Mouse (Mus musculus) intestine, postnatal 0 days (tissue): ENCODE data around the gene A230072I06Rik. TPM values are rescaled to one million over a fixed set of nuclear protein-coding genes. Genes with fewer than 3 reads are reported as not detected.

Experiments used
- ATAC-seq: fragments of 200-750 bp; cut with Nextera tagmentation; 2 replicates; pipeline ENCODE4 v1.8.0; 2017; ENCODE audit warnings: mild to moderate bottlenecking, moderate TSS enrichment, moderate library complexity
- H3K27ac ChIP-seq: fragments of 300-500 bp; sonication (generic); 2 replicates; pipeline ENCODE4 v1.5.1; 2014; ENCODE audit warnings: mild to moderate bottlenecking, low read depth, low read length, moderate library complexity
- H3K27me3 ChIP-seq: fragments of 300-500 bp; sonication (generic); replicated peaks from 2 replicates; pipeline ENCODE4 v1.6.1; 2014; ENCODE audit warnings: low read length, mixed read lengths; ENCODE audit not compliant: control insufficient read depth, insufficient read depth
- H3K36me3 ChIP-seq: fragments of 300-500 bp; sonication (generic); 2 replicates; pipeline ENCODE4 v1.6.1; 2014; ENCODE audit warnings: mild to moderate bottlenecking, moderate library complexity; ENCODE audit not compliant: control insufficient read depth, insufficient read depth
- H3K4me1 ChIP-seq: fragments of 300-500 bp; sonication (generic); replicated peaks from 2 replicates; pipeline ENCODE4 v1.6.1; 2014; ENCODE audit warnings: antibody characterized with exemption, low read length, mixed read lengths; ENCODE audit not compliant: control insufficient read depth, insufficient read depth
- H3K4me2 ChIP-seq: fragments of 300-500 bp; sonication (generic); replicated peaks from 2 replicates; pipeline ENCODE4 v1.6.1; 2014; ENCODE audit warnings: low read depth, mild to moderate bottlenecking, moderate library complexity
- H3K4me3 ChIP-seq: fragments of 300-500 bp; sonication (generic); 2 replicates; pipeline ENCODE4 v1.5.1; 2014; ENCODE audit warnings: low read depth, low read length
- H3K9ac ChIP-seq: fragments of 300-500 bp; sonication (generic); 2 replicates; pipeline ENCODE4 v1.6.1; 2014; ENCODE audit warnings: mild to moderate bottlenecking, low read depth, low read length
- H3K9me3 ChIP-seq: fragments of 300-500 bp; sonication (generic); 2 replicates; pipeline ENCODE4 v1.6.1; 2016; ENCODE audit warnings: mixed run types; ENCODE audit not compliant: control insufficient read depth
- CTCF ChIP-seq: sonication (generic); IDR thresholded peaks from 2 replicates; pipeline ENCODE4 v1.5.1; 2016; ENCODE audit warnings: low read depth, mild to moderate bottlenecking, control low read depth, antibody characterized with exemption, moderate library complexity
- WGBS: fragments of 180-500 bp; shearing (Covaris S2); extraction: QIAGEN DNeasy Blood & Tissue Kit; methylation state at CpG from one replicate; pipeline ENCODE4 v1.1.7; 2014; 5-methylcytosine and 5-hydroxymethylcytosine counted together
- polyA plus RNA-seq: library from polyadenylated mRNA; unstranded; fragments of >200 nt; fragmentation: Nextera tagmentation; extraction: Ambion mirVana; gene quantifications from 2 replicates; pipeline ENCODE4 v1.2.1, GENCODE M21; 2015

The A230072I06Rik gene
- polyA plus RNA-seq, 1 experiment from 2014 or later, result not detected

DNA sequence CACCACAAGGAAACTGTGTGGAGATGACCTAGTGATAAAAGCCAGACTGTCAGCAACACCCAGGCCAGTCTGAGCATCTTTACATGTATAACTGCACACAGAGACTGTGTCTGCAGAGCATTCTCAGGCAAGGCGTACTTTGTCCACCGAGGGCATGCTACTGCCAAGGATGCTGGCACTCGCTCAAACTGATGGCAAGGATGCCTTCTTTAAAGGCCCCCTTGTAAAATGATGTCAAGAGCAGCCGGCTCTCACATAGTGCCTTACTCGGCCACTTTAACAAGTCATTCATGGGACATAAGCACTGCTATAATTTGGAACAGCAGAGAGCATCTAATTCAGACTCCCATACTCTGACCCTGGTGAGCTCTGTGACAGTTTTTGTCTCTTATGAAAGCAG, 36.6 kb downstream of the A230072I06Rik start:
- 64% methylated on average over 5 of the region's 5 CpGs for WGBS
- Histone ChIP-seq H3K4me3 (no peak overlapping the region), H3K36me3 (no peaks in the 10 kb centered on the region), H3K4me1 (no peaks in the 10 kb centered on the region), H3K9ac (no peak overlapping the region), H3K4me2 (no peak overlapping the region), H3K27me3 (0 out of 2 replicates have a peak, but pooled peaks cover 13% of the 10 kb centered on the region), H3K27ac (no peak overlapping the region), H3K9me3 (no peaks in the 10 kb centered on the region)
- no peak for TF ChIP-seq CTCF
- no peak for ATAC-seq

- Histone ChIP-seq H3K27me3 (peaks cover 8% of the 10 kb centered on the region; the same call in 1 of the 2 replicates), H3K9me3 (no peaks in the 10 kb centered on the region), H3K9ac (no peak overlapping the region), H3K4me3 (no peak overlapping the region), H3K4me2 (no peak overlapping the region), H3K27ac (no peak overlapping the region), H3K36me3 (no peaks in the 10 kb centered on the region), H3K4me1 (no peaks in the 10 kb centered on the region)
- no peak for ATAC-seq
- TF ChIP-seq CTCF, result no peak
- WGBS, result 65% methylated on average over 11 of the region's 11 CpGs
Observed at GRCm38 (mm10) chr8:12319755-12320455, 41.3 kb downstream of the A230072I06Rik start.

DNA sequence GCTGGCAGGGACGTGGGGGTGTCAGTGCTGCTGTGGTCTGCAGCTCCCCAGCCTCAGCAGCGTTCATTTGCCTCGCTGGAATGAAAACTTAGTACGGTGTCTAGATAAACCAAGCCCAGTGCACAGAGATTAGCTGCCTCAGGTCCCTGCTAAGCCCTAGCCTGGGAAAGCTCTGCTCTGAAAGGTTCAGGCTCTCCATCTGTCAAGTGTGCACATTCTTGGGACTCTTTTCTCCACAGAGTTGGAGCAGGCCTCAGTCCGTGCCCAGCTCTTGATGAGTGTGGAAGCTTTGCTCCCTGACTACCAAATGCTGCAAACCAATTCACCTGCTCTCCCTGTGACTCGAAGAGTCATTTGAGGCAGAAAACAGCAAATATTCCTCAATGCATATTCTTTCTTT, 43.5 kb downstream of the A230072I06Rik start:
- Histone ChIP-seq H3K9ac (no peak overlapping the region), H3K27me3 (peaks cover 5% of the 10 kb centered on the region; the same call in 1 of the 2 replicates), H3K4me1 (no peaks in the 10 kb centered on the region), H3K27ac (no peak overlapping the region), H3K4me3 (no peak overlapping the region), H3K9me3 (no peaks in the 10 kb centered on the region), H3K36me3 (no peaks in the 10 kb centered on the region), H3K4me2 (no peak overlapping the region)
- WGBS, result 67% methylated on average over 6 of the region's 6 CpGs
- no peak for TF ChIP-seq CTCF
- no peak for ATAC-seq

- H3K9me3 ChIP-seq, result no peaks in the 10 kb centered on the region
- no peak overlapping the region for H3K4me2 ChIP-seq
- ATAC-seq, result no peak
- H3K9ac ChIP-seq, result no peak overlapping the region
- no peaks in the 10 kb centered on the region for H3K36me3 ChIP-seq
- no peaks in the 10 kb centered on the region for H3K4me1 ChIP-seq
- peaks cover 5% of the 10 kb centered on the region; the same call in 1 of the 2 replicates for H3K27me3 ChIP-seq
- no peak overlapping the region for H3K4me3 ChIP-seq
- H3K27ac ChIP-seq, result no peak overlapping the region
- WGBS, result 74% methylated on average over 3 of the region's 3 CpGs
- no peak for TF ChIP-seq CTCF
Observed at GRCm38 (mm10) chr8:12323238-12323637, 44.6 kb downstream of the A230072I06Rik start.

GRCm38 (mm10) chr8:12324561-12324960, 45.9 kb downstream of the A230072I06Rik start:
- Histone ChIP-seq H3K27ac (no peak overlapping the region), H3K4me2 (no peak overlapping the region), H3K9ac (no peak overlapping the region), H3K4me3 (no peak overlapping the region), H3K9me3 (no peaks in the 10 kb centered on the region), H3K36me3 (no peaks in the 10 kb centered on the region), H3K4me1 (no peaks in the 10 kb centered on the region), H3K27me3 (peaks cover 5% of the 10 kb centered on the region; the same call in 1 of the 2 replicates)
- TF ChIP-seq CTCF, result no peak
- WGBS, result 67% methylated on average over 10 of the region's 10 CpGs
- no peak for ATAC-seq

DNA sequence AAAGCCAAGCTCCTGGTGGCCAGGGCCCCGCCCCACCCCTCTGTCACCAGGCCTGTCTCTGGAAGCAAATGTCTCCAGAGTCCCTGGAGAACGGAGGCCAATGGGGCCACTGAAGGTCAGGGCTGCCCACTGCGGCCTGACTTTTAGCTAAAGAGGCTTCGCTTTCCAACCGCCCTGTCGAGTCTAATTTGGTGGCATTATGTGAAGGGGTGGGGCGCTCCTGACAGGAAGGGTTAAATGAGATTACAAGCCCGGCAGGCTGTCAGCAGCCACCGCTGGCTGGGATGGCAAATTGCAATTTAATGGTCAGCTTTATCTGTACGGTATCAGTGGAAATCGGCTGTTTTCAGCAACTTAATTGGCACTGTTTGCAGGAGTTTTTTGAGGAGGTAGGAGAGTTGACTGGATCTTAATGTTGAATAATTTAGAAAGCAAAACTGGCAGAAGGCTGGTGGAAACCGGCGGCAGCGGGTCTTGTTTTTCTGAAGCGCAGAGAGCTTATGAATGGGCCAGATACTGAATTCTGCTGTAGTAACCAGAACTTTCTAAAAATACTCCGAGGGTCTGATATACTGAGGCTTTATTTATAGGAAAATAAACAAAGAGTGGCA, 46.5 kb downstream of the A230072I06Rik start:
- TF ChIP-seq CTCF, result no peak
- H3K36me3 ChIP-seq, result no peaks in the 10 kb centered on the region
- no peaks in the 10 kb centered on the region for H3K4me1 ChIP-seq
- no peak overlapping the region for H3K4me2 ChIP-seq
- ATAC-seq, result no peak
- no peaks in the 10 kb centered on the region for H3K9me3 ChIP-seq
- H3K4me3 ChIP-seq, result no peak overlapping the region
- peaks cover 5% of the 10 kb centered on the region; the same call in 1 of the 2 replicates for H3K27me3 ChIP-seq
- WGBS, result 38% methylated on average over 16 of the region's 16 CpGs
- no peak overlapping the region for H3K9ac ChIP-seq
- H3K27ac ChIP-seq, result no peak overlapping the region
